Mouse (Mus musculus) NIH3T3 (cell line): ENCODE measurements around the gene Sdsl.

ENCODE experiments used
- DNase-seq: peaks from one replicate; pipeline ENCODE4 v3.0.0-alpha.2; 2012; ENCODE audit warnings: low read depth

Sdsl gene

GRCm38 (mm10) chr5:120428189-120428838, 44.3 kb downstream of the Sdsl start:
- no peak for DNase-seq

GRCm38 (mm10) chr5:120427451-120427938, 45.1 kb downstream of the Sdsl start:
- no peak for DNase-seq

GRCm38 (mm10) chr5:120426572-120426971, 46.0 kb downstream of the Sdsl start:
- no peak for DNase-seq

GRCm38 (mm10) chr5:120425711-120426110, 46.9 kb downstream of the Sdsl start:
- DNase-seq, result no peak

GRCm38 (mm10) chr5:120424657-120425056, 48.0 kb downstream of the Sdsl start:
- no peak for DNase-seq

- DNase-seq, result peak; percentile 84
Observed at GRCm38 (mm10) chr5:120424039-120424438, 48.6 kb downstream of the Sdsl start.

GRCm38 (mm10) chr5:120420106-120420505, 52.5 kb downstream of the Sdsl start:
- DNase-seq, result no peak

- no peak for DNase-seq
Observed at GRCm38 (mm10) chr5:120413436-120413835, 59.2 kb downstream of the Sdsl start.

- DNase-seq, result no peak
Observed at GRCm38 (mm10) chr5:120409385-120410378, 62.9 kb downstream of the Sdsl start.

- no peak for DNase-seq
Observed at GRCm38 (mm10) chr5:120408933-120409332, 63.7 kb downstream of the Sdsl start.
